In the genomic region with DNA sequence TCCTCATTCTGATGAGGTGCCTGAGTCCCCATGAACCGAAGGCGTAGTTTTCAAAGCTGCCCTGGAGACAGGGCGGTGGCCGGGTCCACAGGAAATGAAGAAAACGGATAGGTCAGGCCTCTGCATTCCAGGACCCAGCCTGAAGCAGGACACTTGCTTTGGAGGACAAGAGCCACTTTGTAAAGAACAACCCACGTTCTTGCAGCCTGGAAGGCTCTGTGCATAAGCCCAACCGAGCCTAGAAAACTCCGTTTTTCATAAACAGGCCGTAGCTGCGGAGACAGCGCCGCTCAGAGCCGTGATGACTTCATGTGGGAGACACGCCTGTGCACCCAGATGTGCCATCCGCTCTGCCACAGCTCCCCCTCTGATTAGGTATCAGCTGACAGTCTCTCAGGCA, we compare ENCODE assay signal across 9 mouse cellular contexts.
A peak's percentile ranks its signal among the peaks of the same experiment; 100 is the strongest.
DNase-seq lines count a peak whose midpoint lies in the region; ATAC-seq and TF ChIP-seq lines count a peak whose summit lies in the region.
"Had no signal": no experiment of that assay in that cellular context is flagged by ENCODE, and none has a peak within 500 bp of the region (broad histone marks: within the 10 kb centered on the region; RNA-seq: fewer than 3 reads in every experiment).

No protein-coding gene starts in this region.

- 0 out of 2 replicates have a peak, but pooled peaks cover 3% of the 10 kb centered on the region for H3K9me3 ChIP-seq in hindbrain, embryonic 10.5 days
- H3K9me3 ChIP-seq in hindbrain, postnatal 0 days (ENCODE audit: low read length), result no peaks in the 10 kb centered on the region
- peaks cover 8% of the 10 kb centered on the region; the same call in 1 of the 2 replicates for H3K9me3 ChIP-seq in heart, embryonic 14.5 days (ENCODE audit: control insufficient read depth, low read length)
- H3K9me3 ChIP-seq in midbrain, embryonic 10.5 days (replicated peaks), result 0 out of 2 replicates have a peak, but pooled peaks cover 4% of the 10 kb centered on the region
- 0 out of 2 replicates have a peak, but pooled peaks cover 3% of the 10 kb centered on the region for H3K9me3 ChIP-seq in forebrain, embryonic 13.5 days (replicated peaks)
- H3K9me3 ChIP-seq: midbrain, embryonic 12.5 days had no signal

- no peak overlapping the region for H3K4me2 ChIP-seq in hindbrain, postnatal 0 days (ENCODE audit: low read depth, low read length)
- H3K4me2 ChIP-seq in heart, embryonic 14.5 days (ENCODE audit: low read length), result no peak overlapping the region
- H3K4me2 ChIP-seq in forebrain, embryonic 13.5 days, result no peak overlapping the region
- H3K4me2 ChIP-seq: midbrain, embryonic 12.5 days had no signal

- H3K36me3 ChIP-seq in hindbrain, embryonic 10.5 days, result no peaks in the 10 kb centered on the region
- no peaks in the 10 kb centered on the region for H3K36me3 ChIP-seq in hindbrain, postnatal 0 days (ENCODE audit: insufficient read depth, low read length)
- no peaks in the 10 kb centered on the region for H3K36me3 ChIP-seq in heart, embryonic 14.5 days (ENCODE audit: control insufficient read depth, insufficient read depth, low read length)
- H3K36me3 ChIP-seq in midbrain, embryonic 10.5 days, result no peaks in the 10 kb centered on the region
- H3K36me3 ChIP-seq in forebrain, embryonic 13.5 days (ENCODE audit: poor library complexity, severe bottlenecking), result no peaks in the 10 kb centered on the region
- H3K36me3 ChIP-seq: midbrain, embryonic 12.5 days had no signal

- H3K4me3 ChIP-seq in hindbrain, embryonic 10.5 days, result no peak overlapping the region
- H3K4me3 ChIP-seq in hindbrain, postnatal 0 days (ENCODE audit: low read length), result no peak overlapping the region
- no peak overlapping the region for H3K4me3 ChIP-seq in heart, embryonic 14.5 days (ENCODE audit: control insufficient read depth in 1 of 2, insufficient read depth in 1 of 2, low read depth in 1 of 2, low read length in 2 of 2)
- no peak overlapping the region for H3K4me3 ChIP-seq in midbrain, embryonic 10.5 days
- no peak overlapping the region for H3K4me3 ChIP-seq in forebrain, embryonic 13.5 days
- H3K4me3 ChIP-seq: midbrain, embryonic 12.5 days had no signal

- 0 out of 2 replicates have a peak, but pooled peaks cover 5% of the 10 kb centered on the region for H3K4me1 ChIP-seq in hindbrain, embryonic 10.5 days (replicated peaks)
- no peaks in the 10 kb centered on the region for H3K4me1 ChIP-seq in hindbrain, postnatal 0 days (ENCODE audit: insufficient read depth, low read length)
- peaks cover 3 to 6% of the 10 kb centered on the region in 2 experiments; a peak in 2 of 4 replicates for H3K4me1 ChIP-seq in heart, embryonic 14.5 days (ENCODE audit: control insufficient read depth in 2 of 2, insufficient read depth in 2 of 2, low read length in 2 of 2)
- no peaks in the 10 kb centered on the region for H3K4me1 ChIP-seq in midbrain, embryonic 10.5 days
- H3K4me1 ChIP-seq in forebrain, embryonic 13.5 days, result no peaks in the 10 kb centered on the region
- H3K4me1 ChIP-seq: midbrain, embryonic 12.5 days had no signal

- peak overlapping the region; percentile 40; the same call in 1 of the 2 replicates for H3K27ac ChIP-seq in hindbrain, embryonic 10.5 days
- no peak overlapping the region for H3K27ac ChIP-seq in hindbrain, postnatal 0 days
- 0 out of 4 replicates have a peak overlapping the region, but pooled peaks have one; percentile 22 to 25 for H3K27ac ChIP-seq in heart, embryonic 14.5 days (replicated peaks in 1 of 2; ENCODE audit: control insufficient read depth in 1 of 2, insufficient read depth in 1 of 2, low read depth in 2 of 2, low read length in 2 of 2)
- H3K27ac ChIP-seq in midbrain, embryonic 10.5 days (replicated peaks), result no peak overlapping the region
- no peak overlapping the region for H3K27ac ChIP-seq in forebrain, embryonic 13.5 days
- H3K27ac ChIP-seq: midbrain, embryonic 12.5 days had no signal

- no peak overlapping the region for H3K9ac ChIP-seq in hindbrain, postnatal 0 days (replicated peaks; ENCODE audit: low read length)
- no peak overlapping the region for H3K9ac ChIP-seq in heart, embryonic 14.5 days (ENCODE audit: low read length)
- H3K9ac ChIP-seq in forebrain, embryonic 13.5 days, result no peak overlapping the region
- H3K9ac ChIP-seq: midbrain, embryonic 12.5 days had no signal

- H3K27me3 ChIP-seq in hindbrain, embryonic 10.5 days (ENCODE audit: insufficient read depth, poor library complexity, severe bottlenecking), result no peaks in the 10 kb centered on the region
- no peaks in the 10 kb centered on the region for H3K27me3 ChIP-seq in hindbrain, postnatal 0 days (ENCODE audit: insufficient read depth, low read length)
- no peaks in the 10 kb centered on the region for H3K27me3 ChIP-seq in heart, embryonic 14.5 days (ENCODE audit: control insufficient read depth, insufficient read depth, low read length)
- H3K27me3 ChIP-seq in midbrain, embryonic 10.5 days (ENCODE audit: low read depth, poor library complexity, severe bottlenecking), result no peaks in the 10 kb centered on the region
- no peaks in the 10 kb centered on the region for H3K27me3 ChIP-seq in forebrain, embryonic 13.5 days
- H3K27me3 ChIP-seq: midbrain, embryonic 12.5 days had no signal

- no peak for TF ChIP-seq CTCF in hindbrain, postnatal 0 days (IDR thresholded peaks at IDR 0.05; ENCODE audit: low read depth)

- WGBS in hindbrain, embryonic 10.5 days, result 73% methylated on average over 15 of the region's 15 CpGs
- WGBS in hindbrain, postnatal 0 days, result 73% methylated on average over 15 of the region's 15 CpGs
- 56% methylated on average over 15 of the region's 15 CpGs for WGBS in heart, embryonic 14.5 days
- WGBS in midbrain, embryonic 10.5 days, result 83% methylated on average over 15 of the region's 15 CpGs
- 92% methylated on average over 15 of the region's 15 CpGs for WGBS in forebrain, embryonic 13.5 days

- ATAC-seq in hindbrain, postnatal 0 days, result no peak
- 0 out of 2 replicates have a peak, but pooled peaks have one; percentile 31 for ATAC-seq in heart, embryonic 14.5 days (ENCODE audit: insufficient number of reproducible peaks, insufficient read depth, low FRiP score, low read depth)
- no peak for ATAC-seq in forebrain, embryonic 13.5 days

- DNase-seq in hindbrain, embryonic 10.5 days (ENCODE audit: low spot score), result peak; percentile 7
- DNase-seq in hindbrain, postnatal 0 days (ENCODE audit: low spot score), result no peak
- DNase-seq in ZHBTc4 (ENCODE audit: low read depth, low spot score), result peak; percentile 73
- peak; percentile 39 to 53 for DNase-seq in kidney, postnatal 25 days
- no peak for DNase-seq in retina, postnatal 1 day
- DNase-seq in midbrain, embryonic 10.5 days (ENCODE audit: low spot score), result no peak

Comparison
In these comparisons a context has a peak if more than half of its experiments do, and no peak if none do; other contexts are left out.
1. DNase-seq: peak in hindbrain, embryonic 10.5 days (single experiment), ZHBTc4 (single experiment) and kidney, postnatal 25 days (2 of 2); none in hindbrain, postnatal 0 days (single experiment), retina, postnatal 1 day (single experiment) and midbrain, embryonic 10.5 days (single experiment).
2. H3K27ac ChIP-seq: peak in hindbrain, embryonic 10.5 days (single experiment) and heart, embryonic 14.5 days (2 of 2); none in hindbrain, postnatal 0 days (single experiment), midbrain, embryonic 10.5 days (single experiment) and forebrain, embryonic 13.5 days (single experiment).